Mouse (Mus musculus): ENCODE measurements around the gene Cope. TPM values are rescaled to one million over a fixed set of nuclear protein-coding genes. Genes with fewer than 3 reads are reported as not detected.
A peak's percentile ranks its signal among the peaks of the same experiment; 100 is the strongest.

Cope gene
- polyA plus RNA-seq, 1 experiment from 2014 or later = 334 TPM

DNA sequence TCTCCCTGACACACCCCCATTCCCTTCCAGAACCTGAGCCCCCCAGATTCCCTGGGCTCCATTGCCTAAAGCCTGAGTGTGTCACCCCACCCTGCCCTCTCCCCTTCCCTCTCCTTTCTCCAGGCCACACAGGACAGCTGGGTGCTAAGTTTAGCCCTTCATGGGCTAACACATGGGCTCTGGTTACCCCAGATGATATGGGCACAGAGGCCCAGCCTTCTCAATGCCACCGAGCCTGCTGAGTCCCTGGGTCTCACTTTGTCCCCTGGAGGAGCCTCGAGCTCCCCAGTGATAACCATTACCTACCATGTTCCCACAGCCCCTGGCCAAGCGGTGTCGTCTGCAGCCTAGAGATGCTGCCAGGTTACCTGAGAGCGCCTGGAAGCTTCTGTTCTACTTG, 15.6 kb downstream of the Cope start:
- Histone ChIP-seq H3K9ac (ENCODE audit: low read length) (no peak overlapping the region), H3K27me3 (ENCODE audit: control insufficient read depth, insufficient read depth, low read length) (no peaks in the 10 kb centered on the region), H3K4me2 (ENCODE audit: low read depth, low read length) (no peak overlapping the region), H3K27ac (ENCODE audit: low read length) (no peak overlapping the region), H3K4me1 (ENCODE audit: control insufficient read depth, insufficient read depth, low read length) (peaks cover 13% of the 10 kb centered on the region), H3K9me3 (replicated peaks; ENCODE audit: control insufficient read depth, low read length) (no peaks in the 10 kb centered on the region), H3K36me3 (ENCODE audit: control insufficient read depth, insufficient read depth) (peaks cover 7% of the 10 kb centered on the region), H3K4me3 (ENCODE audit: low read length) (no peak overlapping the region)
- ATAC-seq (replicated peaks; ENCODE audit: extremely low read depth, insufficient read depth, low FRiP score) = no peak
- WGBS = 79% methylated on average over 5 of the region's 5 CpGs

DNA sequence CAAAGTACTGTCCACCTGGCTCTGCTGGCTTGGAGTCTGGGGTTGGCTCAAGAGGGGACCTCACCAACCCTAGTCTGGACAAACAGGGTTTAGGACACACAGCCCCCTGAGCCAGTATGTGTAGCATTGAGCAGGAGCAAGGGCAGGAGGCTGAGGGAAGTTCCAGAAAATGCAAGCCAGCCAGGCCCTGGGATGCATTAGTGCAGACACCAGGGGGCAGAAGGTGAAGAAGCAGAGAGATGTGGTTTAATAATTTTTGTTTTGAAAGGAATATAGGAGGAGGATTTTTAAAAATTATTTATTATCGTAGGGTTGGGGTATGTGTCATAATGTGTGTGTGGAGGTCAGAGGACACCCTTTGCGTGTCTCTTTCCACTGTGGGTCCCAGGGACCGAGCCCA, 21.4 kb downstream of the Cope start:
- no peak overlapping the region for H3K4me2 ChIP-seq (ENCODE audit: low read depth, low read length)
- no peaks in the 10 kb centered on the region for H3K9me3 ChIP-seq (replicated peaks; ENCODE audit: control insufficient read depth, low read length)
- H3K36me3 ChIP-seq (ENCODE audit: control insufficient read depth, insufficient read depth) = no peaks in the 10 kb centered on the region
- no peak overlapping the region for H3K27ac ChIP-seq (ENCODE audit: low read length)
- WGBS = 90% methylated on average over 3 of the region's 3 CpGs
- ATAC-seq (replicated peaks; ENCODE audit: extremely low read depth, insufficient read depth, low FRiP score) = no peak
- H3K4me1 ChIP-seq (ENCODE audit: control insufficient read depth, insufficient read depth, low read length) = no peaks in the 10 kb centered on the region
- H3K4me3 ChIP-seq (ENCODE audit: low read length) = no peak overlapping the region
- H3K9ac ChIP-seq (ENCODE audit: low read length) = no peak overlapping the region
- no peaks in the 10 kb centered on the region for H3K27me3 ChIP-seq (ENCODE audit: control insufficient read depth, insufficient read depth, low read length)

DNA sequence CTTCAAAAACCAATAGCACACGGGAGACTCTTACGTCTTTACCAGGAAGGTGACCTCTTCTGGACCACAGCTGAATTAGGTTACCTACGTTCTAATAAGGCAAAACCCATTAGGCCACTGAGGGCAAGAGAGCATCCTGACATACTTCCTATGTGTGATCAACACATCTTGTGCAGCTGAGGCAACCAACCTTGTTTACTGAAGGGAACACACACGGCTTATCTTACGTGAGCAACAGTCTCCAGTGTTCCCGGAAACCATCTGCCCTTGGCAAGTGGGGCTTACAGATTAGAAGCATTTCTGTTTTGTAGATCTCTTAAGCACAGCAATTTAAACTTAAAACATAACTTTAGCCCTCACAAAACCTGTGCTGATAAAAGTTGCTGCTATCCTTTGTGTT, 25.2 kb downstream of the Cope start:
- WGBS = 88% methylated on average over 6 of the region's 6 CpGs
- no peak for ATAC-seq (replicated peaks; ENCODE audit: extremely low read depth, insufficient read depth, low FRiP score)
- Histone ChIP-seq H3K4me2 (ENCODE audit: low read depth, low read length) (no peak overlapping the region), H3K27ac (ENCODE audit: low read length) (no peak overlapping the region), H3K27me3 (ENCODE audit: control insufficient read depth, insufficient read depth, low read length) (peaks cover 9% of the 10 kb centered on the region; the same call in 1 of the 2 replicates), H3K36me3 (ENCODE audit: control insufficient read depth, insufficient read depth) (peaks cover 9% of the 10 kb centered on the region), H3K4me1 (ENCODE audit: control insufficient read depth, insufficient read depth, low read length) (peaks cover 9% of the 10 kb centered on the region), H3K9ac (ENCODE audit: low read length) (no peak overlapping the region), H3K9me3 (replicated peaks; ENCODE audit: control insufficient read depth, low read length) (no peaks in the 10 kb centered on the region), H3K4me3 (ENCODE audit: low read length) (no peak overlapping the region)

DNA sequence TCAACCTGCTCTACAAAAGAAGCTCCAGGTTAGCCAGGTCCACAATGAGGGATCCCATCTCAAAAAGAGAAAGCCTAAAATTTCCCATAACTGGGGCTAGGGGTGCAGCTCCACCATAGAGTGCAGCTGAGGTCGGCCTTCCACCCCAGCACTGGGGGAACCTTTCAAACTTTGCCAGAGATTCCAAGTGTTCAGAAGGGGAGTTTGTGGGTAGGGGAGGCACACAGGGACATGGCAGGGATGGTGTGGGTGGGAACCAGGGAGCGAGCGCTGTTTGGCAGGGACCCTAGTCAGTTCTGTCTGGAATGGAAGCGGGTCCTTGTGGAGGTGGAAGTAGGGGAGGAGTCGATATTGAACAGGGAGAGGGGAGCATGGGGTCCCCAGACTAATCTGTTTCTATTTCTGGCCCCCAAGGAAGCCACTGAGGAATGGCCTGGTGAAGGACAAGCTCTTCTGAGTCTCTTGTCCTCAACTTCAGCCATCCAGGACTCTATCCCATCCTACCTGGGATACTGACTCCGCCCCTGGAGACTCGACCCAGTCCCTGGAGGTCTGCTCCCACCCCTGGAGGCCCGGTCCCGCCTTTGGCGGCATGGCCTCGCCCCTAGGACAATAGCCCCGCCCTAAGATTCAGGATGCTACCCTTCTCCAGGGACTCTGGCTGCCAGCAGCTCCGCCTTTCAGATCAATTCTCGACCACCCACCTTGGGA, 27.0 kb downstream of the Cope start, which contains the start of gene Gdf1:
Gene Gdf1 (plus strand): TSS at position 694 of the 711 bp plus-strand sequence.
- Histone ChIP-seq H3K9me3 (replicated peaks; ENCODE audit: control insufficient read depth, low read length) (no peaks in the 10 kb centered on the region), H3K4me2 (ENCODE audit: low read depth, low read length) (peak within 1 kb of the TSS; percentile 48), H3K9ac (ENCODE audit: low read length) (peak within 1 kb of the TSS; percentile 35; the same call in 1 of the 2 replicates), H3K27ac (ENCODE audit: low read length) (no peak within 1 kb of the TSS), H3K4me3 (ENCODE audit: low read length) (peak within 1 kb of the TSS; percentile 19), H3K36me3 (ENCODE audit: control insufficient read depth, insufficient read depth) (peaks cover 26% of the 10 kb centered on the region), H3K27me3 (ENCODE audit: control insufficient read depth, insufficient read depth, low read length) (peaks cover 9% of the 10 kb centered on the region; the same call in 1 of the 2 replicates), H3K4me1 (ENCODE audit: control insufficient read depth, insufficient read depth, low read length) (peaks cover 9% of the 10 kb centered on the region)
- WGBS = 34% methylated on average over 14 of the region's 14 CpGs
- no peak for ATAC-seq (replicated peaks; ENCODE audit: extremely low read depth, insufficient read depth, low FRiP score)

DNA sequence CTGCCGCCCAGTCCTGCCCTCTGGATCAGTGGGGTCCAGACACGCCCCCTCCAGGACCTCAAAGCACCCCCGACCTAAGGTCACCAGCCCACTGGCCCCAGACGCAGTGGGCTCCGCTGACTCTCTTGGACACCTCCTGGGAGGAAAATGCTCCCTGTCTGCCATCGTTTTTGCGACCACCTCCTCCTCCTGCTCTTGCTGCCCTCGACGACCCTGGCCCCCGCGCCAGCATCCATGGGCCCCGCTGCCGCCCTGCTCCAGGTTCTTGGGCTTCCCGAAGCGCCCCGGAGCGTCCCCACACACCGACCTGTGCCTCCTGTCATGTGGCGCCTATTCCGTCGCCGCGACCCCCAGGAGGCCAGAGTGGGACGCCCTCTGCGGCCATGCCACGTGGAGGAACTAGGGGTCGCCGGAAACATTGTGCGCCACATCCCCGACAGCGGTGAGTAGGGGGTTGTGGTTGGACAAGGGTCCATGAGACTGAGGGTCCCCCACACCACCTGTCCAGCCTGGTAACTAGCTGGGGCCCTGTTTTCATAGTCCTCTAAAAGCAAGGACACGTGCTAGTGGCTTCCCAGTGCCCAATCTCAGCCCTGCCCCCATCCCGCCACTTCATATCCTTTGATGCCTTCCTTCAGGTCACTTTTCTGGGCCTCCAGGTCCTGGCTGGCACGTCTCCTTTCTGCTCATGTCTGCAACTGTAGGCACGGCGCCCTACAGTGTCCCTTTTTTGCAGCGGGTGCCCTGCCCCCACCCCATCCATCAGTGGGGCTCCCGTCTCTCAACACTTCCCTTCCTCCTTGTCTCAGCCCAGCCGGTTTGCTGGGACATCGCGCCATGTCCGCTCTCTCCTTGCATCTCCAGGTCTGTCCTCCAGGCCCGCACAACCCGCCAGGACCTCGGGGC, 27.8 kb downstream of the Cope start:
- Histone ChIP-seq H3K4me3 (ENCODE audit: low read length) (peak overlapping the region; percentile 19), H3K27ac (ENCODE audit: low read length) (no peak overlapping the region), H3K9ac (ENCODE audit: low read length) (peak overlapping the region; percentile 35; the same call in 1 of the 2 replicates), H3K36me3 (ENCODE audit: control insufficient read depth, insufficient read depth) (peaks cover 34% of the 10 kb centered on the region), H3K4me2 (ENCODE audit: low read depth, low read length) (peak overlapping the region; percentile 48), H3K9me3 (replicated peaks; ENCODE audit: control insufficient read depth, low read length) (no peaks in the 10 kb centered on the region), H3K27me3 (ENCODE audit: control insufficient read depth, insufficient read depth, low read length) (peaks cover 9% of the 10 kb centered on the region; the same call in 1 of the 2 replicates), H3K4me1 (ENCODE audit: control insufficient read depth, insufficient read depth, low read length) (peaks cover 9% of the 10 kb centered on the region)
- 13% methylated on average over 45 of the region's 45 CpGs for whole genome bisulfite sequencing
- ATAC-seq (replicated peaks; ENCODE audit: extremely low read depth, insufficient read depth, low FRiP score) = peak; percentile 9; the same call in 1 of the 2 replicates

DNA sequence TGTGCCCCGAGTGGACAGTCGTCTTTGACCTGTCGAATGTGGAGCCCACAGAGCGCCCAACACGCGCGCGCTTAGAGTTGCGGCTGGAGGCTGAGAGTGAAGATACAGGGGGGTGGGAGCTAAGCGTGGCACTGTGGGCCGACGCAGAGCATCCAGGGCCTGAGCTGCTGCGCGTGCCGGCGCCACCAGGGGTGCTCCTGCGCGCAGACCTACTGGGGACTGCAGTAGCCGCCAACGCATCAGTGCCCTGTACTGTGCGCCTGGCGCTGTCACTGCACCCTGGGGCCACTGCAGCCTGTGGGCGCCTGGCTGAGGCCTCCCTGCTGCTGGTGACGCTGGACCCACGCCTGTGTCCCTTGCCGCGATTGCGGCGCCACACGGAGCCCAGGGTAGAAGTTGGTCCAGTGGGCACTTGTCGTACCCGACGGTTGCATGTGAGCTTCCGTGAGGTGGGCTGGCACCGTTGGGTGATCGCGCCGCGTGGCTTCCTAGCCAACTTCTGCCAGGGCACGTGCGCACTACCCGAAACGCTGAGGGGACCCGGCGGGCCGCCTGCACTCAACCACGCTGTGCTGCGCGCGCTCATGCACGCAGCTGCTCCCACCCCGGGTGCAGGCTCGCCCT, 28.5 kb downstream of the Cope start:
- Histone ChIP-seq H3K9me3 (replicated peaks; ENCODE audit: control insufficient read depth, low read length) (no peaks in the 10 kb centered on the region), H3K4me1 (ENCODE audit: control insufficient read depth, insufficient read depth, low read length) (peaks cover 9% of the 10 kb centered on the region), H3K9ac (ENCODE audit: low read length) (peak overlapping the region; percentile 35; the same call in 1 of the 2 replicates), H3K4me2 (ENCODE audit: low read depth, low read length) (peak overlapping the region; percentile 48), H3K27ac (ENCODE audit: low read length) (no peak overlapping the region), H3K27me3 (ENCODE audit: control insufficient read depth, insufficient read depth, low read length) (peaks cover 9% of the 10 kb centered on the region; the same call in 1 of the 2 replicates), H3K36me3 (ENCODE audit: control insufficient read depth, insufficient read depth) (peaks cover 39% of the 10 kb centered on the region), H3K4me3 (ENCODE audit: low read length) (peak overlapping the region; percentile 19)
- peak; percentile 63; the same call in 1 of the 2 replicates for ATAC-seq (replicated peaks; ENCODE audit: extremely low read depth, insufficient read depth, low FRiP score)
- 38% methylated on average over 53 of the region's 53 CpGs for WGBS

DNA sequence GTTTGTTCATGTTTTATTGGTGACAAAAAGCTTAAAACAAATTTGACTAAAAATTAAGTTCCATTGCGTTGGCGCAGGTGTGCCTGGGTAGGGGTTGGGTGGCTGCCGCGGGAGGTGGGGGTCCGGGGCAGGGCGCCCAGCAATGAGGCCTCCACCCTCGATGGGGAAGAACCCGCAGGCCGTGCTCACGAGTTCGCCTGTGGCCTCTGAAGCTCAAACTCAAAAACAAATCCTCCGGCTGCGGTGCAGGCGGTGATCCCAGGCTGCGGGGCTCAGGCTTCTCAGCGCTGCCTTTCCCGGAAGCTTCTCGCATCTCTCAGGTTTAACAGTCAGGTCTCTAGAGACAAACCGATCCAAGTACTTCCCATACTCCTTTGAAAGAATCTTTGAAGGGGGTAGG, 29.2 kb downstream of the Cope start:
- Histone ChIP-seq H3K9ac (ENCODE audit: low read length) (no peak overlapping the region), H3K27ac (ENCODE audit: low read length) (no peak overlapping the region), H3K4me2 (ENCODE audit: low read depth, low read length) (no peak overlapping the region), H3K27me3 (ENCODE audit: control insufficient read depth, insufficient read depth, low read length) (peaks cover 9% of the 10 kb centered on the region; the same call in 1 of the 2 replicates), H3K4me3 (ENCODE audit: low read length) (no peak overlapping the region), H3K4me1 (ENCODE audit: control insufficient read depth, insufficient read depth, low read length) (peaks cover 9% of the 10 kb centered on the region), H3K36me3 (ENCODE audit: control insufficient read depth, insufficient read depth) (peaks cover 44% of the 10 kb centered on the region), H3K9me3 (replicated peaks; ENCODE audit: control insufficient read depth, low read length) (no peaks in the 10 kb centered on the region)
- WGBS = 83% methylated on average over 19 of the region's 19 CpGs
- no peak for ATAC-seq (replicated peaks; ENCODE audit: extremely low read depth, insufficient read depth, low FRiP score)

DNA sequence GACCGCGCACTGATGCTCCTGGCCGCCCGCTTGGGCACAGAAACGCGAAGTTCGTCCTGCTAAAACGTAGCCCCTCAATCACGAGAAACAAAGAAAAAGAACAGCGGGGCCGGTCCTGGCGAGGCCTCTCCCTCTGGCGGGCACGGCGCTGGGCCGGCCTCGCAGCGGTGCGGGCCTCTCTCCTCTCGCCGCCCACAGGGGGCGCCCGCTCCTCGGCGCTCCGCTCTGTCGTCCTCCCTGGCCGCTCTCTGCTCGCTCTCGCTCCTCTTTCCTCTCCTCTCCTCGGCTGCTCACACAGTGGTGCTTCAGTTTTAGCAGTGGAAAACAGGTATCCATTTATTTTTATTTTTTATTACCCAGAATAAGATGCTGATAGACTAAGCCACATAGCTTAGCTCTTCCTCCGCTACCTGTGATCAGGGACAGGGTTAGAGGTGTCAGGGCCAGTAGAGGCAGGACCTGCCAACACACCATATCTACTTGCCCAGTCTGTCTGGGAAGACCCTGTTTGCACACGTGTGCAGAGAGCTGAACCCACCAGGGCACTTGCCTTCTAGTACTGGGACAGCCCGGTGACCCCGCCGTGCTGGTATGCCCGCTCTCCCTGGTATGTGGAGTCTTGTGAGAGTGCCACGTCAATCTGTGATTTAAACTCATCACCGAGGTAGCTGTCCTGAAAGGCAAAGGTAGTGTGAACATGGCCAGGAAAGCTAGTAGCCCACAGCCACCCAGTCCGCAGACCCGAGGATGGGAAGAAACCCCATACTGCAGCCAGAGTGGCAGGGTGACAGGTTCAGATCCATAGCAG, 30.0 kb downstream of the Cope start:
- Histone ChIP-seq H3K27me3 (ENCODE audit: control insufficient read depth, insufficient read depth, low read length) (peaks cover 9% of the 10 kb centered on the region; the same call in 1 of the 2 replicates), H3K27ac (ENCODE audit: low read length) (no peak overlapping the region), H3K4me1 (ENCODE audit: control insufficient read depth, insufficient read depth, low read length) (peaks cover 9% of the 10 kb centered on the region), H3K9me3 (replicated peaks; ENCODE audit: control insufficient read depth, low read length) (no peaks in the 10 kb centered on the region), H3K9ac (ENCODE audit: low read length) (no peak overlapping the region), H3K36me3 (ENCODE audit: control insufficient read depth, insufficient read depth) (peaks cover 49% of the 10 kb centered on the region), H3K4me3 (ENCODE audit: low read length) (no peak overlapping the region), H3K4me2 (ENCODE audit: low read depth, low read length) (no peak overlapping the region)
- whole genome bisulfite sequencing = 35% methylated on average over 40 of the region's 41 CpGs
- peak; percentile 67 for ATAC-seq (replicated peaks; ENCODE audit: extremely low read depth, insufficient read depth, low FRiP score)

All from heart, embryonic 16.5 days (tissue).